Mouse (Mus musculus) brain, embryonic 18.5 days (tissue): Measurements from ENCODE around the gene Map3k10.

Experiments used
- DNase-seq: peaks from one replicate; pipeline ENCODE4 v3.0.0-alpha.2; 2012; ENCODE audit warnings: low read depth, low spot score

The Map3k10 gene

DNA sequence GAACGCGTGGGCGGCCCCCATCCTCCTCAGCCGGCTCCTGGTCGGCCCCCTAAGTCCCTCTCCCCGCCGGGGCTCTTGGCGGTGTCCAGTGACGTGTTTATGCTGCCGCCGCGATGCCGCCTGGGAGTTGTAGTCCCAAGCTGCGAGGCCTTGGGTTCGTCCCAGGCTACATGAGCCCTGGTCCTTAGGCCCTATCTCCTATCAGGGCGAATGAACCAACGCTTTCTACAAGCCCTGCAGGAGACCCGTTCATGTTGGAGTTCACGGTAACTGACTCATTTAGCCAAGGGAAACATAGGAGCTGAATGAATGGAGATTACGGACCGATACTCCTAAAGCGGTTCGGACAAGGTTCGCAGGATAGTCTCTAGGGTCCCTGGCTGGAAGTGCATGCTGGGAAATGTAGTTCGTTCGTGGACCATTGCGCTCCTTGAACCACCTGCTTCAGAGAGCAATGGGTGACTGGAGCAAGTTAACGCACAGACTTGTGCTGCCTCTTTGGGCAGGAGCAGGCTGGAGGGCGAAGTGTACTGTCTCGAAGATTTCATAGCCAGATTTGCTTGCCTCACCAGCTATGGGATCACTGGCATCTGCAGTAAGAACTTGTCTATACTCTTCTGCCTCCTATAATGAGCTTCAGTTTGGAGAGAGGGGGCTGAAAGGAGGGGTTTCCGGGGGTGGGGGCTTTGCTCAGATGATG is at the start of gene Map3k10:
Map3k10 (minus strand) TSS at position 77 of the 700 bp plus-strand sequence.
- peak; percentile 93 for DNase-seq

DNA sequence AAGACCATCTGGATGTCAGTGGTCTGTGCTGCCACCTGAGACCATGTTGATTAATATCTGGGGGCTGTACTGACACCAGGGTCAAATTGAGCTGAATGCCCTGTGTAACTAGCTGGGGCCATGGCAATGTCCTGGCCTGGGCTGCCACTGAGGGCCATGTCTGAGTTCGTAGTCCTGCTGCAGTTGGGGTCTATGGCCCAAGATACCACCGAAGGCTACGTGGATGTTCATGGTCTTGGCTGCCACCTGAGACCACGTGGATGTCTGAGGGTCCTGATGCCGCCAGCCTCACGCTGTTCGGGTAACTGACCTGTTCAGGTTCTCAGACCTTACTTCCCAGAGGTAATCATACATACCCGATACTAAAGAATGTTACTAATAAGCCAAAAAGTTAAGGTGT is 47.6 kb upstream of the Map3k10 start:
- no peak for DNase-seq

DNA sequence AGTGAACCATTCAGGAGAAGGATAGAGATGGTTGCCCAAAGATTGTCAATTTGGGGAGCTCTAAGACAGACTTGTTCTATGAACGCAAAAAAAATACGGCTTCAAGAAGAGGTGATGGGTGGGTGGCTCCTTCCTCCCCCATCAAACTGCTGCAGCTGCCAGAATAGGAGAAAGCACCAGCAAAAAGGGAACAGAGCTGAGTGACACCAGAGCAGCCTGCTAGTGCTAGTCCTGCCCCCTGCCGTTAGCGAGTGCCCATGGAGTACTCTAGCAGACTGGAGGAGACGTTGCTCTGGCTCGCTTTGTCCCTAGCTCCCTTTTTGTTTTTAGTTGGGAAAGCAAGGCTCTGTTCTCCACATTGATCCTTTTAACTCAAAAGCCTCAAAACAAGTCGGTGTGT is 36.0 kb upstream of the Map3k10 start:
- no peak for DNase-seq

DNA sequence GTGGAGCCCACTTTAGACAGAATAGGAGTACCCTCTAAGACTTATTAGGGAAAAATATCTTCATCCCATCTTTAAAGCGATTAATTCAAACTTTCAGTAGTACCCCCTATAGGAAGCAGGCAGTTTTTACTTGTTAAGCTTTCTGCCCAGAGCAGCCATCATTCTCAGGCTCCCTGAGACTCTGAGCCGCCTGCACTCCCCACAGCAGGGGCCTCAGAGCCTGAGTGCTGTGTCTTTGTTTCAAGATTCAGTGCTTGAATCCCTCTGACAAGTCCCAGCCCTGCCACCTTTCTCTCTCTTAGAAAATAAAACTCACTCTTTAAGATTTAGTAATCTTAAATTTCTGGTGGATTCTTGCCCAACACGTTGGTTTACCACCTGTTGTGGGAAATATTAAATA is 22.3 kb upstream of the Map3k10 start:
- DNase-seq, result no peak

DNA sequence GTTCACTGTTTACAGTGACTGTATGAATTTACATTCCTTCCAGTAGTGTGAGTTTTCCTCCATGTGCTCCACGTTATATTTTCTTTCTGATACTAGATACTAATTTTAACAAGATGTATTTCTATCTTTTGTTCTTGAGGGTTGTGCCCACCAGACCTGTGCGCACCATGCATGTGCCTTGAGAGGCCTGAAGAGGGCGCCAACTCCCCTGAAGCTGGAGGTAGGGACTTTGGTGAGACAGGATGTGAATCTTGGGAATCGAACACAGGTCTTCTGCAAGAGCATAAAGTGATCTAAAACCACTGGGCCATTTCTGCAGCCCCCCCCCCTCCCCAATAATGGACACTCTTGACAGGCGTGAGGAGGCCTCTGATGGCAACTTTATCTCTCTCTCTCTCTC is 16.7 kb upstream of the Map3k10 start:
- no peak for DNase-seq

DNA sequence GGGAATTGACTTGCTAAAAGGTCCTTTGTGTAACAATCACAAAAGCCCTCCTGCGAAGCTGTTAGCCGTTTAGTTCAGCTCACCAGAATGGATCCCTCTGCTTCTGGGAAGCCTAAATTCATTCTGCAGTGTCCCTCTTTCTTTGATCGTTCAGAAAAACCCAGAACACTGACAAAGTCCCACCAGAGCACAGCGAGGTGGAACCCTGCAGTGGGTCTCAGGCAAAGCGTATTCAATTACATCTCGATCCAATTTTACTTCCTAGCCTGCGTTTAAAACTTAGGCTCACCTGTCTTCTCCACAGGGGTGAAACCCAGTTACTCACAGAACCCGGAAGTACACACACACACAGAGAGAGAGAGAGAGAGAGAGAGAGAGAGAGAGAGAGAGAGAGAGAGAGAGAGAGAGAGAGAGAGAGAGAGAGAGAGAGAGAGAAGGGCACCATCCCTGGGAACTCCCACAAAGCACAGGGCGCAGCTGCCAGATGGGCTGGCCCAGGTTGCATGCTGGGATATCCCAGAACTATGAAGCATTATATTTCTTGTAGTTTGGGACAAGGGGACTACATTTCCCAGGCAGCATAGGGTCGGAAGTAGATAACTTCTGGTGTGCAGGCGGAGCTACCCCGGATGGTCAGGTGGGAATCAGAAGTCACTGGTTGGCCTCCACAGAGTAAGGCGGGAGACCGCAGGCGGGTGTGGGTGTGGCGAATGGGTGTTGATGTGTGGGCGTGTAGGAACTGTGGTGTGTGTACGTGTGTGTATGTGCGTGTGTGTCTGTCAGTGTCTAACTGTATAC is 14.6 kb upstream of the Map3k10 start, which contains the start of gene Zfp607b:
Zfp607b (plus strand) TSS at position 526 of the 798 bp plus-strand sequence.
- peak; percentile 95 for DNase-seq

DNA sequence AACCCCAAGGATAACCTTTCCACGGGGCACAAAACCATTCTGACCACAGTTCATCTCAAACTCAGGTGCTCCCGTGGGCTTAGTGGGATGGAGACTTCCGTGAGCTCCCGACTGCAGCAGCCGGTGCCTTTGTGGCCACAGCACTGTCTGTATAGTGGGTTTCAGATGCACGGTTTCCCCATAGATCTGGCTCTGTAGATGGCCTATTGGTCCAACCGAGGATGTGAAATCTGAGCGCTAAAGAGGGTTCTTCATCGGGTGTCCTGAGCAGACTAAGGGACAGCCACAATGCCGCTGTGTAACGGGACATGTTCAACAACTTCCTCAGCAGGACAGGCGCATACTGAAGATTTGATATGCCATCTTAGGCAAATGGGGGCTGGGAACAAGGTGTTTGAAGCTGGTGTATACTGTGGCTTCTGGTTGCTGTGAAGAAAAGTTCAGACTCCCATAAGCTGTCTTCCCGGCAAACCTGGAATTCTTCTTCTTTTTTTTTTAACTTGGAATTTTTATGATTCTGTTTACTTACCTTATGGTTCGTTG is 13.9 kb upstream of the Map3k10 start:
- no peak for DNase-seq

DNA sequence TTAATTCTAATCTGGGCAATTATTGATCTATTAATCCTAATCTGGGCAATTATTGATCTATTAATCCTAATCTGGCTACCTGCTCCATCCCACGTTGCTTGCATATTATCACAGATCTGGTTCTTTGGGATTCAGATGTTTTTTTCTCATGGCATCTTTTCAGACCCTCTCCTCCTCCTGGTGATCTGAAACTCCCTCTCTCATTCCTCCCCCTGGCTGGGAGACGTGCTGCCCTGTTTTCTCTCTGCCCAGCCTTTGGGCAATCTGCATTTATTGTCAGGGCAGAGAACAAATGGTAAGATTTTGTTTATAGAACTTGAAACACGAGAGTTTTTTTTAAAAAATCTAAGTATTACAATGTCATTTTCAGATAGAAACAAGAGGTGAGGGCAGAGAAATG is 13.4 kb upstream of the Map3k10 start:
- no peak for DNase-seq

DNA sequence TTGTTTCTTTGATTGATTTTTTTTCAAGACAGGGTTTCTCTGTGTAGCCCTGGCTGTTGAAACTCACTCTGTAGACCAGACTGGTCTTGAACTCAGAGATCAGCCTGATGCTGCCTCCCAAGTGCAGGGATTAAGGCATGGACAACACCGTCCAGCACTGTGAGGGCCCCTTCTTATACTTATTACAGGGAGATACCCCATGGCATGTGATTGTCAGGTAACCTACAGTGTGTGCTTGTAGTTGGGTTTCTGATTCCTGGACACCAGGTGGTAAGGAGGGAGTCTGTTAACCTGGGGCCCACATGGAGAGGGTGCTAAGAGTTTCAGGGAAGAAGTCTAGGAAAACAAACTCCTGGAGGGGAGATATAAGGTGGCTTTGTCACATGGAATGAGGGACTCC is 12.6 kb upstream of the Map3k10 start:
- no peak for DNase-seq

DNA sequence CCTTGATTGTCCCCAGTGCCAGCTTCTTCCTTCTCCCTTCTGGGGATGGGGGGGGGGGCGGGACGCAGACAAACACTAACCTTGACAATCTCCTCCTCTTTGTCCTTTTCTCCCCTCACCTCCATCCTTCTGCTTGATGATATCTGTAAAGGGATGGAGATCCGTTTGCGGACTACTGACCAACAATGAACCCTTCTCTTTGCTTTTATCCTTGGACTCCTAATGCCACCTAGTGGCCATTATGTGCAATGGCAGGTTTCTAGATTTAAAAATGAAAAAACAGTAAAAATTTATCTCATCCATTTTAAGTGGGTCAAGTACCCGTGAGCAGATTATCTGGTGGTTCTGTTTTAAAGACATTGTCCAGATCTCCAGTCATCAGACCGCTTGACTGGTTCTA is 11.3 kb upstream of the Map3k10 start:
- DNase-seq, result no peak

DNA sequence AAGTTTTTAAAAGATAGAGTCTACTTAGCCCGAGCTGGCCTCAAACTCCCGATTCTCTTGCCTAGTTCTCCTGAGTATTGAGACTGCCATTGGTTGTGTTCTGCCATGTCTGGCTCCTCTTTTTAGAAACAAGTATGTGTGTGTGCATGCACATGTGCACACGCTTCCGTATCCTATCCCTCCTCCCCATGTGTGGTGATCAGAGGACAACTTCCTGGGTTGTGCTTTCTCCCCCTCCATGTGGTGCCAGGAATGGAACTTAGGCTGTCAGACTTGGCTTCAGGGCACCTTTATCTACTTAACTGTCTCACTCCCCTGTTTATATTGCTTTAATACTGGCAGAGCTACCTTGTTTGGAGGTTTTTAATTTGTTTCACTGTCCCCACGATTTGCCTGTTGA is 10.8 kb upstream of the Map3k10 start:
- DNase-seq, result no peak

DNA sequence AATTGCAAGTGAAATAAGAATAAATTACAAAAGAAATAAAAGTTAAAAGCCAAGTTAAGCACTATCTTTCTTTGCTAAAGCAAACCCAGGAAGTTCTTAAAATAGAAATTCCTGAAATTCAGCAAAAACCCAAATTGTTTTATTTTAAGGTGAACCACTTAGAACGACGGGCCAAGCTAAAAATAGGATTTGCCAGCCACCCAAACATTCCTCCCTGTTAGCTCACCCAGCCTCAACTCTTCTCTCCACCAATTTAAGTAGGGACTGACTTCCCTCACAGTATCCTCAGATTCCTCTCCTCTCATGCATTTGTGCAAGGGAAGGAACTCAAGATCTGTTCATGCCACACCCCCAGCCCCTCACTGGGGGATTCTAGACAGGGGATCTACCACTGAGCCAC is 8.8 kb upstream of the Map3k10 start:
- no peak for DNase-seq

DNA sequence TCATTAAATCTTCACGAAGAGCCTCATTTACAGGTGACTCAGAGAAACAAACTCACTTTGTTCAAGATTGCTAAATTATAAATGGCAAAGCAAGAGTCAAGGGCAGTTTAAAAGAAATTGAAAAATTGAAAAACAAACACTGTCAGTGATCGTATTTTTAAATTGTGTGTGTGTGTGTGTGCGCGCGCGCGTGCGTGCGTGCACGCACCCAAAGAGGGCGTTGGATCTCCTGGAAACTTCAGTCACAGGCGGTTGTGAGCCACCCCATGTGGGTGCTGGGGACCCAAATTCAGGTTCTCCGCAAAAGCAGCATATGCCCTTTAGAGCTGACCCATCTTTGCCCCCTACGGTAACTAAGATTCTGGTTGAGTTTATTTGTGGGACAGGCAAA is 819 bp upstream of the Map3k10 start:
- DNase-seq, result no peak

DNA sequence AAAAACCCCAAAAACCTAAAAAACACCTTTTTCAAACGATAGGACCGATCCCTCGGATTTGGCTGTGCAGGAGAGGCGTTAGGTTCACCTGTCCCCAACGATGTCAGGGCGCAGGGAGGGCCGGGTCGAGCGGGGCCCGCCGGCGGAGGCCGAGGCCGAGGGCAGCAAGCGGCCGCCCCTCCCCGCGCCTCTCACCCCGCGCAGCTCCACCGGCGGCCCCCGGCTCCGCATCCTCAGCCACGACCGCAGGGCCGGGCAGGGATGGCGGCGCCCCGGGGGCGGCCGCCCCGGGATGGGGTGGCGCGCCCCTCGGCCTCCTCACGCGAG is 240 bp downstream of the Map3k10 start:
- no peak for DNase-seq

DNA sequence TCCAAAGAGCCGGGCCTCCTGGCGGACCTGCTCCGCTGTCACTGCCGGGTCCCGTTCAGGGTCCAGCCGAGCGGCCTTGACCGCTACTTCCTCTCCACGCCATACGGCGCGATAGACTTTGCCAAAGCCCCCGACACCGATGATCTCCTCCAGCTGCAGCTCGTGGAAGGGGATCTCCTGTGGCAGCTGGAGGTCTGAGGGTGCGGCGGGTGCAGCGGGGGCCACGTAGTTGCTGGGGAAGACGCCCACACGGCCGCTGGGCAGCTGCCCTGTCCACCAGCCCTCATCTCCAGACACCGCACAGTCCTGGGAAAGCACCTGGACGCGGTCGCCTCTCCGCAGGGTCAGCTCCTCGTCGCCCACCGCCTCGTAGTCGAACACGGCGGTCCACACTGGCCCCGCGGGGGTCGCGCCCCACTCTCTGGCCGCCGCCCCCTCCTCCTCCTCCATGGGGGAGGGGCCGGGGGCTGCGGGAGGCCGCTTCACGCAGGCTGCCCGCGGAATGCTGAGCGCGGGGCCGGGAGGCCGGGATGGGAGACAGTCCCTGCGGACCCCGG is 745 bp downstream of the Map3k10 start:
- DNase-seq, result no peak

DNA sequence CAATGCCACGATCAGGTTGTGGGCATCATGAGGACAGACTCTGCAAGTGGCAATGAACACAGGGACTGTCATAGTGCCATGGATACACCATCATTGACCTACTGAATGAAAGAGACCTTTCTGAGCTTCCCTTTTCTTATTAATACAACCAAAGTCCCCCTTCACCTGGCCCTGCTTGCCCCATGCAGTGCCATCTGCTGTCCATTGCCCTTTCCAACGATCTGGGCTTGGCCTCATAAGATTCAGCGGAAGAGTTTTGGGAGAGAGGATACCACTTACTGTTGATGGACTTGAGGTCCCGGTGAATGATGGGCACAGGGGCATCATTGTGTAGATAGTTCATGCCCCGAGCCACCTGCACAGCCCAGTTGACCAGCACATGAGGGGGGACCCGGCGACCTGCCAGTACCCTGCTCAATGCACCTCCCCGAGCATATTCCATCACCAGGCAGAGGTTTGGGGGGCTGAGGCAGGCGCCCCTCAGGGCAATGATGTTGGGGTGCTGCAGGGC is 1.3 kb downstream of the Map3k10 start:
- no peak for DNase-seq

DNA sequence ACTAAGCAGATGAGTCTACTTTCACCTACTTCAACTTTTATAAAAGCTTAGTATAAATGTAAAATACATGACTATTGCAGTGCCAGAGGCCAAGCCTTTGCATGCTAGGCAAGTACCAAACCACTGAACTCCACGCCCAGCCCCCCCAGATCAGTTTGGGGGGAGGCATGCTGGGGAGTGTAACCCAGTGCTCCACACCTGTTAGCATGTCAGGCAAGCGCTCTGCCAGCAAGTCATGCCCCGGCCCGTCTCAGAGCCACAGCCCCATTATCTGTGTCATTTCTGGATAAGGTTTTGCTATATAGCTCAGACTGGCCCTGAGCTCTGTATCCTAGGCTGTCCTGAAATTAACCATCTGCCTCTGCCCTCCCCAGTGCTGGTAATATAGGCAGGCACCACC is 12.4 kb downstream of the Map3k10 start:
- no peak for DNase-seq

DNA sequence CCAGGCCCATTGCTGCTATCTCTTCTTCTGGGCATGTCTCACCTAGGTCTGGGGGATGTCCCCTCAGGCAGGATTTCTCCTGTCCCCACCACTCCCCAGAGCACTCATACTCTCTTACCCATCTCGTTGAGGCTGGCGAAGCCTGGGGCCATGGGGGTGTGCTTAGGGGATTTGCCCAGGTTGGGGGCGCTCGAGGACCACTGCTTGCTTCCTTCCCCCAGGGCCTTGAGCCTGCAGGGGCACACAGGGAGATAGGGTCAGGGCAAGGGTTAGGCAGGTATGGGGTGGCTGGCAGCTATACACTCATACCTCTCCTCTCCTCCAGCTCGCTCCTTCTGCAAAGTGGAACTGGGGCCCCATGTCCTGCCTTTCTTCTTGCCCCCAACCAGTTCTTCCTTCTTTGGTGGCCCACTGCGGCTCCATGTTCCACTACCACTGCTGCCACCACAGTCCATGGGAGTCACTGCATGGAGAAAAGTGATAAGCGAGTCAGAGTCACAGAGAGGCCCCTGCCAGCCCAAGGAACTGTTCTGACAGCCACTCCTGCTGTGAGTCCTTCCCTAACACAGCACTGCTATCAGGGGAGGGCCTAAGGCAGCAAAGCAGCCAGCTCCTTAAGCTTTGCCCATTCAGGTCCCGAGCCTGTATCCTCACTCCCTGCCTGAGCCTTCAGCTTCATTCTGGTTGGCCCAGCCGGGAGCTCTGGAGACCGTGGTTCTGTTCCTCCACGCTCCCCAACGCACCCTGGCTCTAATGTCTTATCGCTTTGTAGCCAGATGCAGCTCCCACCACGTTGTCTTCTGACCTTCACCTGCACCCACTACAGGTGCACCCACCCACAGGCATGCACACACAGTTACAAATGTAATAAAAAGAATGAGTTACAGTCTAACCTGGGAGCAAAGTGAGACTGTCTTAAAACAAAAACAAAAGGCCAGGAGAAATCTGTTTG is 15.4 kb downstream of the Map3k10 start:
- DNase-seq, result no peak

DNA sequence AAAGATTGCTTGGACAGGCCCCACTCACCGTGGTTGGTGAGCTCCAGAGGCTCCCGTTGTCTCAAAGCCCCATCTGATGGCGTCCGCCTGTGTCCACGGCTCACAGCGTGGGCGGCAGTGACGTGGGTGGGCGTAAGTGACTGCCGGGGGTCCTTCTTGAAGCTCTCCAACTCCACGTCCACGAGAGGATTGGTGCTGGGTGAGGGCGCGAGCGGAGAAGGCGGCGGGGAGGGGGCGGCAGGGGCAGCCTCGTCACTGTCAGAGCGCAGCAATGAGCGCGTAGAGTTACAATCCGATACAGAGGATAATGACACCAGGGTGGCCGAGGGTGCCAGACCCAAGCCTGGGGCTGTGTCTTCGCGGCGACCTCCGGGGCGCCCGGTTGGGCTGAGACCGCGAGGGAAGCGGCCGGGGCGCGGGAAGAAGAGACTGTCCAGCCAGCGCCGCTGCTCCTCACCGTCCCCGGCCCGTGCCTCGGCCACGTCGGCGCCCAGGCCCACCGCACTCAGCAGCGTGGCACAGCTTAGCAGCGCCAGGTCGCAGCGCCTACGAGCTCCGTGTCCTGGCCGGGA is 16.5 kb downstream of the Map3k10 start:
- DNase-seq, result no peak

DNA sequence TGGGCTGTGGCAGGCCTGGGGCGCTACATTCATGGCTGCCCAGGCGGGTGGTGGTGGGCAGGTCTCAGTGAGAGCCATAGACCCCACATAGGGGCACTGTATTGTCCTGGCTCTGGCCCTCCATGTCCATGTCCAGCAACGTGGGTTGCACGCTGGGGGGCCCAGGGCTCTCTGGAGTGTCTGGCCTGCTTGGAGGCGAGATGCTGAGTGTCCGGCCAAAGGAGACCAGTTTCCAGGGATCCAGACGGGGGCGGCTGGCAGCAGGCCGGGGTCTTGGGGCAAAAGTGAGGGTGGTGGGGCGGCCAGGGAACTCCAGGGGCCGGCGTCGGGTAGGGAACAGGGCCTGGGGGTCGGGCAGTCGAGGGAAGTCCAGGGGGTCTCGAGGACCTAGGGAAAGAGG is 17.8 kb downstream of the Map3k10 start:
- no peak for DNase-seq

DNA sequence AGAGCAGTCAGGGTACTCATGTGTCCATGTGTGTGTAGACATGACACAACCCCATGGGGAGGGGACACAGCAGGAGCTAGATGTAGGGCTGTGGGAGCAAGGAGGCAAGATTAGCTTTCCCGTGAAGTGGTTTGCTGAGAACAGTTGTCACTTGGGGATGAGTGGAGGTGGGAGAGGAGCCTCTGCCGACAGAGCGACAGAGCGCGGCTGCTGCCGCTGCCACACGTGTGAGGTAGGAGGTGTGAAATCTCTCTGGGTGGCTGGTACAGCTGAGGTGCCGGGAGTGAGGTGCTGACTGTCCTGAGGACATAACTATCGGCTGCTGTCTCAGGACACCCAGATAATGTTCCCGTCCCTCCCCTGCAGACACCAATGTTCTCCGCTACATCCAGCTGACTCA is 18.9 kb downstream of the Map3k10 start:
- no peak for DNase-seq
